Mouse (Mus musculus) gastrocnemius, postnatal 25 days (tissue): ENCODE results near the gene Fam111a. TPM values are rescaled to one million over a fixed set of nuclear protein-coding genes. Genes with fewer than 3 reads are reported as not detected.
"Not testable (repeated sequence)": the region's sequence is repeated elsewhere in the genome, so short reads cannot be mapped to it uniquely, and the experiment has no call there.

Experiments used
- DNase-seq: peaks from one replicate; pipeline ENCODE4 v3.0.0; 2022
- long read RNA-seq, 2 experiments: library from polyadenylated mRNA; stranded (forward); transcript quantifications; one replicate each; pipeline ENCODE4 v2.0.0; 2021
- total RNA-seq, 2 experiments: library from RNA; stranded (reverse); gene quantifications; 1 replicate in 1 of 2; 2 replicates in 1 of 2; pipeline ENCODE4 v1.2.3; 2021

Gene Fam111a
- 1 to 10 TPM; 2.5 to 3.9 TPM for total RNA-seq
- long read RNA-seq, experiment 1, partial matches to known transcripts = 0 of 2 reads
- long read RNA-seq, experiment 1, other reads (novel, unspliced or antisense) = 1 of 2 reads
- long read RNA-seq, experiment 2, partial matches to known transcripts = 1 of 4 reads
- long read RNA-seq, experiment 2, other reads (novel, unspliced or antisense) = 2 of 4 reads

- DNase-seq = not testable (repeated sequence)
Observed at GRCm38 (mm10) chr19:12545440-12545839, at the start of gene Fam111a. Fam111a (plus strand) TSS chr19:12545740.

GRCm38 (mm10) chr19:12496241-12496640 is 49.3 kb upstream of the Fam111a start:
- DNase-seq = peak; percentile 5

- no peak for DNase-seq
Observed at GRCm38 (mm10) chr19:12497909-12498308, 47.6 kb upstream of the Fam111a start.

- no peak for DNase-seq
Observed at GRCm38 (mm10) chr19:12498321-12498720, 47.2 kb upstream of the Fam111a start.

GRCm38 (mm10) chr19:12498941-12499340 is 46.6 kb upstream of the Fam111a start:
- no peak for DNase-seq

- no peak for DNase-seq
Observed at GRCm38 (mm10) chr19:12499485-12499884, 46.1 kb upstream of the Fam111a start.

GRCm38 (mm10) chr19:12500124-12500523 is 45.4 kb upstream of the Fam111a start:
- peak; percentile 67 for DNase-seq

GRCm38 (mm10) chr19:12500881-12501311 is 44.6 kb upstream of the Fam111a start:
- no peak for DNase-seq

GRCm38 (mm10) chr19:12501370-12502347 is 43.9 kb upstream of the Fam111a start, which contains the start of gene Dtx4:
Dtx4 (minus strand) TSS chr19:12501454.
- peak; percentile 83 for DNase-seq

- no peak for DNase-seq
Observed at GRCm38 (mm10) chr19:12502756-12503155, 42.8 kb upstream of the Fam111a start.

- DNase-seq = no peak
Observed at GRCm38 (mm10) chr19:12514621-12515020, 30.9 kb upstream of the Fam111a start.

- peak; percentile 28 for DNase-seq
Observed at GRCm38 (mm10) chr19:12517671-12518540, 27.6 kb upstream of the Fam111a start.

GRCm38 (mm10) chr19:12518541-12518890 is 27.0 kb upstream of the Fam111a start:
- no peak for DNase-seq

- no peak for DNase-seq
Observed at GRCm38 (mm10) chr19:12523377-12523776, 22.2 kb upstream of the Fam111a start.

GRCm38 (mm10) chr19:12537168-12537567 is 8.4 kb upstream of the Fam111a start:
- no peak for DNase-seq

GRCm38 (mm10) chr19:12539975-12540374 is 5.6 kb upstream of the Fam111a start:
- DNase-seq = no peak

- DNase-seq = no peak
Observed at GRCm38 (mm10) chr19:12540727-12541126, 4.8 kb upstream of the Fam111a start.

- no peak for DNase-seq
Observed at GRCm38 (mm10) chr19:12541644-12542043, 3.9 kb upstream of the Fam111a start.

GRCm38 (mm10) chr19:12549166-12549565 is 3.6 kb downstream of the Fam111a start:
- DNase-seq = no peak

GRCm38 (mm10) chr19:12550005-12550942 is 4.7 kb downstream of the Fam111a start:
- no peak for DNase-seq

GRCm38 (mm10) chr19:12556293-12556692 is 10.8 kb downstream of the Fam111a start:
- DNase-seq = no peak
